Mouse (Mus musculus) heart, postnatal 0 days (tissue): ENCODE data around the gene Mark3.
A peak's percentile ranks its signal among the peaks of the same experiment; 100 is the strongest.

ENCODE experiments used
- CTCF ChIP-seq: IDR thresholded peaks from 2 replicates; pipeline ENCODE4 v1.5.1; 2016; ENCODE audit warnings: antibody characterized with exemption, control low read depth, low read depth
- EP300 ChIP-seq: IDR thresholded peaks from 2 replicates; pipeline ENCODE4 v1.6.1; 2016; ENCODE audit warnings: antibody characterized with exemption, low read depth

GRCm38 (mm10) chr12:111592407-111593021 lies 18.2 kb downstream of the Mark3 start:
- TF ChIP-seq CTCF (no peak), EP300 (peak; percentile 62)
